Mouse (Mus musculus) embryonic facial prominence, embryonic 11.5 days (tissue): ENCODE results near the gene Fam172a. TPM values are rescaled to one million over a fixed set of nuclear protein-coding genes. Genes with fewer than 3 reads are reported as not detected.

Source experiments
- ATAC-seq: fragments of 200-750 bp; cut with Nextera tagmentation; replicated peaks from 2 replicates; pipeline ENCODE4 v1.8.0; 2017; ENCODE audit warnings: low read depth; ENCODE audit not compliant: insufficient number of reproducible peaks, low FRiP score, low TSS enrichment
- DNase-seq: peaks from one replicate; pipeline ENCODE4 v3.0.0-alpha.2; 2015; ENCODE audit warnings: low spot score
- H3K27ac ChIP-seq: fragments of 300-500 bp; sonication (generic); replicated peaks from 2 replicates; pipeline ENCODE4 v1.5.1; 2014; ENCODE audit warnings: mild to moderate bottlenecking, low read depth, low read length, control low read depth
- H3K27me3 ChIP-seq: fragments of 300-500 bp; sonication (generic); 2 replicates; pipeline ENCODE4 v1.6.1; 2014; ENCODE audit warnings: mild to moderate bottlenecking, low read length, moderate library complexity, mixed read lengths; ENCODE audit not compliant: control insufficient read depth, insufficient read depth
- H3K36me3 ChIP-seq: fragments of 300-500 bp; sonication (generic); replicated peaks from 2 replicates; pipeline ENCODE4 v1.6.1; 2014; ENCODE audit warnings: low read depth, mild to moderate bottlenecking, low read length, moderate library complexity, mixed read lengths; ENCODE audit not compliant: control insufficient read depth, insufficient read depth
- H3K4me1 ChIP-seq: fragments of 300-500 bp; sonication (generic); 2 replicates; pipeline ENCODE4 v1.6.1; 2014; ENCODE audit warnings: low read length, mixed read lengths; ENCODE audit not compliant: control insufficient read depth, insufficient read depth
- H3K4me2 ChIP-seq: fragments of 300-500 bp; sonication (generic); 2 replicates; pipeline ENCODE4 v1.6.1; 2014; ENCODE audit warnings: low read depth, mild to moderate bottlenecking, control low read depth, low read length, moderate library complexity
- H3K4me3 ChIP-seq: fragments of 300-500 bp; sonication (generic); 2 replicates; pipeline ENCODE4 v1.5.1; 2014; ENCODE audit warnings: low read depth, low read length, control low read depth
- H3K9ac ChIP-seq: fragments of 300-500 bp; sonication (generic); replicated peaks from 2 replicates; pipeline ENCODE4 v1.6.1; 2014; ENCODE audit warnings: mild to moderate bottlenecking, control low read depth, low read length
- H3K9me3 ChIP-seq: fragments of 300-500 bp; sonication (generic); replicated peaks from 2 replicates; pipeline ENCODE4 v1.6.1; 2016; ENCODE audit warnings: mild to moderate bottlenecking, low read length, inconsistent platforms, mixed read lengths; ENCODE audit not compliant: control insufficient read depth
- WGBS: fragments of 180-500 bp; shearing (Covaris S2); extraction: QIAGEN DNeasy Blood & Tissue Kit; methylation state at CpG from one replicate; pipeline ENCODE4 v1.1.7; 2014; 5-methylcytosine and 5-hydroxymethylcytosine counted together
- polyA plus RNA-seq: library from polyadenylated mRNA; unstranded; fragments of >200 nt; fragmentation: Nextera tagmentation; extraction: Ambion mirVana; gene quantifications from 2 replicates; pipeline ENCODE4 v1.2.1, GENCODE M21; 2014

The Fam172a gene
- polyA plus RNA-seq, 1 experiment from 2014 or later: 39.6 TPM

GRCm38 (mm10) chr13:78207796-78208645 lies 506.2 kb downstream of the Fam172a start:
- Histone ChIP-seq H3K36me3 (no peaks in the 10 kb centered on the region), H3K27ac (no peak overlapping the region), H3K4me3 (no peak overlapping the region), H3K4me2 (peak overlapping the region; percentile 25), H3K9ac (no peak overlapping the region; the same call in 1 of the 2 replicates), H3K27me3 (peaks cover 7% of the 10 kb centered on the region; the same call in 1 of the 2 replicates), H3K4me1 (peaks cover 2% of the 10 kb centered on the region; the same call in 1 of the 2 replicates), H3K9me3 (no peaks in the 10 kb centered on the region)
- no peak for ATAC-seq
- peak; percentile 45 for DNase-seq
- 7% methylated on average over 12 of the region's 12 CpGs for WGBS

GRCm38 (mm10) chr13:78208689-78209410 lies 507.0 kb downstream of the Fam172a start:
- no peak overlapping the region for H3K4me3 ChIP-seq
- H3K9ac ChIP-seq: no peak overlapping the region; the same call in 1 of the 2 replicates
- ATAC-seq (no peak), DNase-seq (no peak)
- H3K36me3 ChIP-seq: no peaks in the 10 kb centered on the region
- H3K4me1 ChIP-seq: peaks cover 2% of the 10 kb centered on the region; the same call in 1 of the 2 replicates
- peak overlapping the region; percentile 10; the same call in 1 of the 2 replicates for H3K4me2 ChIP-seq
- peaks cover 7% of the 10 kb centered on the region; the same call in 1 of the 2 replicates for H3K27me3 ChIP-seq
- H3K27ac ChIP-seq: no peak overlapping the region
- no peaks in the 10 kb centered on the region for H3K9me3 ChIP-seq
- WGBS: 10% methylated on average over 14 of the region's 14 CpGs

GRCm38 (mm10) chr13:78209611-78210028 lies 507.8 kb downstream of the Fam172a start:
- Histone ChIP-seq H3K27ac (peak overlapping the region; percentile 39; the same call in 1 of the 2 replicates), H3K27me3 (peaks cover 7% of the 10 kb centered on the region; the same call in 1 of the 2 replicates), H3K9me3 (no peaks in the 10 kb centered on the region), H3K4me3 (peak overlapping the region; percentile 25), H3K4me2 (peak overlapping the region; percentile 68), H3K36me3 (no peaks in the 10 kb centered on the region), H3K9ac (peak overlapping the region; percentile 64), H3K4me1 (peaks cover 2% of the 10 kb centered on the region; the same call in 1 of the 2 replicates)
- ATAC-seq: no peak
- WGBS: 2% methylated on average over 12 of the region's 12 CpGs
- peak; percentile 40 for DNase-seq

- DNase-seq (peak; percentile 67), ATAC-seq (peak; percentile 53)
- Histone ChIP-seq H3K4me1 (peaks cover 2% of the 10 kb centered on the region; the same call in 1 of the 2 replicates), H3K4me3 (peak overlapping the region; percentile 25), H3K27me3 (peaks cover 7% of the 10 kb centered on the region; the same call in 1 of the 2 replicates), H3K9ac (peak overlapping the region; percentile 64), H3K36me3 (no peaks in the 10 kb centered on the region), H3K9me3 (no peaks in the 10 kb centered on the region), H3K4me2 (peak overlapping the region; percentile 68), H3K27ac (peak overlapping the region; percentile 39)
- WGBS: under 1% methylated on average over 38 of the region's 38 CpGs
Measured at GRCm38 (mm10) chr13:78210029-78210747, 508.4 kb downstream of the Fam172a start.

GRCm38 (mm10) chr13:78210748-78211089 lies 508.9 kb downstream of the Fam172a start:
- H3K27ac ChIP-seq: peak overlapping the region; percentile 39; the same call in 1 of the 2 replicates
- no peaks in the 10 kb centered on the region for H3K9me3 ChIP-seq
- no peak for DNase-seq
- peak; percentile 31; the same call in 1 of the 2 replicates for ATAC-seq
- H3K9ac ChIP-seq: peak overlapping the region; percentile 64
- peaks cover 2% of the 10 kb centered on the region; the same call in 1 of the 2 replicates for H3K4me1 ChIP-seq
- peak overlapping the region; percentile 25 for H3K4me3 ChIP-seq
- 8% methylated on average over 13 of the region's 13 CpGs for WGBS
- H3K27me3 ChIP-seq: peaks cover 6% of the 10 kb centered on the region; the same call in 1 of the 2 replicates
- H3K4me2 ChIP-seq: peak overlapping the region; percentile 68
- no peaks in the 10 kb centered on the region for H3K36me3 ChIP-seq

- ATAC-seq: no peak
- H3K4me3 ChIP-seq: no peak overlapping the region
- H3K9ac ChIP-seq: no peak overlapping the region
- peaks cover 4% of the 10 kb centered on the region; the same call in 1 of the 2 replicates for H3K27me3 ChIP-seq
- 18% methylated on average over 14 of the region's 14 CpGs for WGBS
- peak; percentile 35 for DNase-seq
- no peak overlapping the region for H3K27ac ChIP-seq
- H3K4me1 ChIP-seq: 0 out of 2 replicates have a peak, but pooled peaks cover 2% of the 10 kb centered on the region
- no peak overlapping the region; the same call in 1 of the 2 replicates for H3K4me2 ChIP-seq
- H3K36me3 ChIP-seq: no peaks in the 10 kb centered on the region
- no peaks in the 10 kb centered on the region for H3K9me3 ChIP-seq
Measured at GRCm38 (mm10) chr13:78211231-78212010, 509.6 kb downstream of the Fam172a start.

GRCm38 (mm10) chr13:78212111-78212510 lies 510.3 kb downstream of the Fam172a start:
- H3K4me1 ChIP-seq: 0 out of 2 replicates have a peak, but pooled peaks cover 2% of the 10 kb centered on the region
- H3K9ac ChIP-seq: no peak overlapping the region
- peak overlapping the region; percentile 28; the same call in 1 of the 2 replicates for H3K27ac ChIP-seq
- H3K4me3 ChIP-seq: no peak overlapping the region
- peaks cover 4% of the 10 kb centered on the region; the same call in 1 of the 2 replicates for H3K27me3 ChIP-seq
- H3K9me3 ChIP-seq: no peaks in the 10 kb centered on the region
- no peak overlapping the region for H3K4me2 ChIP-seq
- H3K36me3 ChIP-seq: no peaks in the 10 kb centered on the region
- 40% methylated on average over 15 of the region's 15 CpGs for WGBS
- DNase-seq (no peak), ATAC-seq (no peak)
